Mouse (Mus musculus): ENCODE data around the gene Cpne4. TPM values are rescaled to one million over a fixed set of nuclear protein-coding genes. Genes with fewer than 3 reads are reported as not detected.

The Cpne4 gene
- not detected in 2 replicates for polyA plus RNA-seq (2015; fragmentation: Nextera tagmentation; extraction: Ambion mirVana)

DNA sequence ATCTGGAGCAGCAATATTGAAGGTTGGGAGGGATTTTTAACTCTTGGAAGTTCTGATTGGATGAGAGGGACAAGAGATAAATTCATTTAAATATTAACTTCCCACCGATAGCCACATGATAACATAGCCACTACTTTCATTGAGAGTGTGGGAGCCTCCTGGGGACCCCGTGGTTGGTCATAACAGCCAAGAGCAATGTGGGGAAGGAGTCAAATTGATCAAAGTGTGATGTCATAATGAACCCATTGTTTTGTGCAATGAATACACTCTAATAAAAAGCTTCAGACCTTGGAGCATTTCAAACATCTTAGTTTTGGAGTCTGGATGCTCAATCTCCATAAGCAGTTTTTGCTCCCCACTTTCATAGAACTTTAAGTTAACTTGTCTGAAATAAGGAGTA, at the start of gene Cpne4:
Gene Cpne4 (plus strand): TSS at position 301 of the 400 bp plus-strand sequence.
- TF ChIP-seq EP300 (IDR thresholded peaks at IDR 0.05; ENCODE audit: low read depth) (no peak), CTCF (IDR thresholded peaks at IDR 0.05; ENCODE audit: low read depth) (no peak)
- WGBS (ENCODE audit: insufficient replicate concordance) = 70% methylated on average over 2 of the region's 2 CpGs
- Histone ChIP-seq H3K9me3 (ENCODE audit: low read length) (no peaks in the 10 kb centered on the region), H3K27ac (ENCODE audit: low read depth) (no peak within 1 kb of the TSS), H3K27me3 (ENCODE audit: insufficient read depth, low read length) (no peaks in the 10 kb centered on the region), H3K9ac (replicated peaks) (no peak within 1 kb of the TSS), H3K4me2 (ENCODE audit: low read depth, low read length) (no peak within 1 kb of the TSS), H3K36me3 (replicated peaks; ENCODE audit: insufficient read depth, low read length) (no peaks in the 10 kb centered on the region), H3K4me1 (ENCODE audit: insufficient read depth) (no peaks in the 10 kb centered on the region), H3K4me3 (ENCODE audit: low read depth, low read length) (no peak within 1 kb of the TSS)
- DNase-seq = no peak
- ATAC-seq = no peak

- Histone ChIP-seq H3K4me3 (ENCODE audit: low read depth, low read length) (no peak overlapping the region), H3K9me3 (ENCODE audit: low read length) (no peaks in the 10 kb centered on the region), H3K4me1 (ENCODE audit: insufficient read depth) (no peaks in the 10 kb centered on the region), H3K27ac (ENCODE audit: low read depth) (no peak overlapping the region), H3K4me2 (ENCODE audit: low read depth, low read length) (no peak overlapping the region), H3K27me3 (ENCODE audit: insufficient read depth, low read length) (no peaks in the 10 kb centered on the region), H3K9ac (replicated peaks) (no peak overlapping the region), H3K36me3 (replicated peaks; ENCODE audit: insufficient read depth, low read length) (no peaks in the 10 kb centered on the region)
- ATAC-seq (no peak), DNase-seq (no peak)
- WGBS (ENCODE audit: insufficient replicate concordance) = 73% methylated on average over 6 of the region's 6 CpGs
- TF ChIP-seq CTCF (IDR thresholded peaks at IDR 0.05; ENCODE audit: low read depth) = no peak
- TF ChIP-seq EP300 (IDR thresholded peaks at IDR 0.05; ENCODE audit: low read depth) = no peak
Observed at GRCm38 (mm10) chr9:104515187-104515586, 31.9 kb upstream of the Cpne4 start.

- Histone ChIP-seq H3K4me3 (ENCODE audit: low read depth, low read length) (no peak overlapping the region), H3K4me2 (ENCODE audit: low read depth, low read length) (no peak overlapping the region), H3K36me3 (replicated peaks; ENCODE audit: insufficient read depth, low read length) (no peaks in the 10 kb centered on the region), H3K9ac (replicated peaks) (no peak overlapping the region), H3K9me3 (ENCODE audit: low read length) (no peaks in the 10 kb centered on the region), H3K4me1 (ENCODE audit: insufficient read depth) (no peaks in the 10 kb centered on the region), H3K27ac (ENCODE audit: low read depth) (no peak overlapping the region), H3K27me3 (ENCODE audit: insufficient read depth, low read length) (no peaks in the 10 kb centered on the region)
- no peak for DNase-seq
- ATAC-seq = no peak
- TF ChIP-seq CTCF (IDR thresholded peaks at IDR 0.05; ENCODE audit: low read depth) = peak; percentile 58
- TF ChIP-seq EP300 (IDR thresholded peaks at IDR 0.05; ENCODE audit: low read depth) = no peak
- WGBS (ENCODE audit: insufficient replicate concordance) = 43% methylated on average over 6 of the region's 6 CpGs
Observed at GRCm38 (mm10) chr9:104535508-104535907, 11.6 kb upstream of the Cpne4 start.

- TF ChIP-seq CTCF (IDR thresholded peaks at IDR 0.05; ENCODE audit: low read depth) (no peak), EP300 (IDR thresholded peaks at IDR 0.05; ENCODE audit: low read depth) (no peak)
- Histone ChIP-seq H3K9ac (replicated peaks) (no peak overlapping the region), H3K27me3 (ENCODE audit: insufficient read depth, low read length) (peaks cover 10% of the 10 kb centered on the region), H3K4me3 (ENCODE audit: low read depth, low read length) (no peak overlapping the region), H3K4me1 (ENCODE audit: insufficient read depth) (no peaks in the 10 kb centered on the region), H3K9me3 (ENCODE audit: low read length) (no peaks in the 10 kb centered on the region), H3K27ac (ENCODE audit: low read depth) (no peak overlapping the region), H3K36me3 (replicated peaks; ENCODE audit: insufficient read depth, low read length) (no peaks in the 10 kb centered on the region), H3K4me2 (ENCODE audit: low read depth, low read length) (no peak overlapping the region)
- ATAC-seq (no peak), DNase-seq (no peak)
- 40% methylated on average over 3 of the region's 3 CpGs for WGBS (ENCODE audit: insufficient replicate concordance)
Observed at GRCm38 (mm10) chr9:104565815-104566214, 18.7 kb downstream of the Cpne4 start.

GRCm38 (mm10) chr9:104566468-104566867, 19.4 kb downstream of the Cpne4 start:
- no peak for ATAC-seq

GRCm38 (mm10) chr9:104567096-104567495, 20.0 kb downstream of the Cpne4 start:
- Histone ChIP-seq H3K36me3 (replicated peaks; ENCODE audit: insufficient read depth, low read length) (no peaks in the 10 kb centered on the region), H3K27ac (ENCODE audit: low read depth) (no peak overlapping the region), H3K4me1 (ENCODE audit: insufficient read depth) (no peaks in the 10 kb centered on the region), H3K9ac (replicated peaks) (no peak overlapping the region), H3K9me3 (ENCODE audit: low read length) (no peaks in the 10 kb centered on the region), H3K4me2 (ENCODE audit: low read depth, low read length) (no peak overlapping the region), H3K4me3 (ENCODE audit: low read depth, low read length) (no peak overlapping the region), H3K27me3 (ENCODE audit: insufficient read depth, low read length) (peaks cover 10% of the 10 kb centered on the region)
- DNase-seq = no peak
- 55% methylated on average over 7 of the region's 7 CpGs for WGBS (ENCODE audit: insufficient replicate concordance)
- no peak for ATAC-seq
- TF ChIP-seq CTCF (IDR thresholded peaks at IDR 0.05; ENCODE audit: low read depth) (no peak), EP300 (IDR thresholded peaks at IDR 0.05; ENCODE audit: low read depth) (no peak)

More at GRCm38 (mm10) chr9:104566468-104566867, 19.4 kb downstream of the Cpne4 start:
- Histone ChIP-seq H3K9ac (replicated peaks) (no peak overlapping the region), H3K4me2 (ENCODE audit: low read depth, low read length) (no peak overlapping the region), H3K4me1 (ENCODE audit: insufficient read depth) (no peaks in the 10 kb centered on the region), H3K9me3 (ENCODE audit: low read length) (no peaks in the 10 kb centered on the region), H3K27ac (ENCODE audit: low read depth) (no peak overlapping the region), H3K36me3 (replicated peaks; ENCODE audit: insufficient read depth, low read length) (no peaks in the 10 kb centered on the region), H3K4me3 (ENCODE audit: low read depth, low read length) (no peak overlapping the region), H3K27me3 (ENCODE audit: insufficient read depth, low read length) (peaks cover 10% of the 10 kb centered on the region)
- no peak for DNase-seq
- TF ChIP-seq CTCF (IDR thresholded peaks at IDR 0.05; ENCODE audit: low read depth) (no peak), EP300 (IDR thresholded peaks at IDR 0.05; ENCODE audit: low read depth) (no peak)
- 73% methylated on average over 5 of the region's 5 CpGs for WGBS (ENCODE audit: insufficient replicate concordance)
